Mouse (Mus musculus) forebrain, embryonic 14.5 days (tissue): Measurements from ENCODE around the gene Gm19345. TPM values are rescaled to one million over a fixed set of nuclear protein-coding genes. Genes with fewer than 3 reads are reported as not detected.

Experiments used
- ATAC-seq: fragments of 200-750 bp; cut with Nextera tagmentation; 2 replicates; pipeline ENCODE4 v1.8.0; 2017; ENCODE audit warnings: mild to moderate bottlenecking, moderate library complexity
- DNase-seq: peaks from one replicate; pipeline ENCODE4 v3.0.0-alpha.2; 2015; ENCODE audit warnings: low spot score
- H3K27ac ChIP-seq: fragments of 300-500 bp; sonication (generic); 2 replicates; pipeline ENCODE4 v1.5.1; 2014; ENCODE audit warnings: low read depth, mild to moderate bottlenecking, control low read depth, low read length, moderate library complexity
- H3K27me3 ChIP-seq: fragments of 300-500 bp; sonication (generic); replicated peaks from 2 replicates; pipeline ENCODE4 v1.6.1; 2014; ENCODE audit warnings: low read length, control low read depth, mixed read lengths; ENCODE audit not compliant: control insufficient read depth, insufficient read depth
- H3K36me3 ChIP-seq: fragments of 300-500 bp; sonication (generic); 2 replicates; pipeline ENCODE4 v1.6.1; 2014; ENCODE audit warnings: low read length, control low read depth; ENCODE audit not compliant: control insufficient read depth, insufficient read depth
- H3K4me1 ChIP-seq: fragments of 300-500 bp; sonication (generic); 2 replicates; pipeline ENCODE4 v1.6.1; 2014; ENCODE audit warnings: antibody characterized with exemption, low read length, control low read depth; ENCODE audit not compliant: control insufficient read depth, insufficient read depth
- H3K4me2 ChIP-seq: fragments of 300-500 bp; sonication (generic); 2 replicates; pipeline ENCODE4 v1.6.1; 2014; ENCODE audit warnings: mild to moderate bottlenecking, control low read depth, low read length
- H3K4me3 ChIP-seq: fragments of 300-500 bp; sonication (generic); 2 replicates; pipeline ENCODE4 v1.5.1; 2014; ENCODE audit warnings: low read depth, low read length, control low read depth
- H3K9ac ChIP-seq: fragments of 300-500 bp; sonication (generic); 2 replicates; pipeline ENCODE4 v1.6.1; 2014; ENCODE audit warnings: mild to moderate bottlenecking, low read length, control low read depth, moderate library complexity
- H3K9me3 ChIP-seq: fragments of 300-500 bp; sonication (generic); replicated peaks from 2 replicates; pipeline ENCODE4 v1.6.1; 2016; ENCODE audit warnings: low read length, control low read depth, mixed read lengths; ENCODE audit not compliant: control insufficient read depth
- WGBS: fragments of 180-500 bp; shearing (Covaris S2); extraction: QIAGEN DNeasy Blood & Tissue Kit; methylation state at CpG from one replicate; pipeline ENCODE4 v1.1.7; 2014; 5-methylcytosine and 5-hydroxymethylcytosine counted together
- polyA plus RNA-seq: library from polyadenylated mRNA; unstranded; fragments of >200 nt; fragmentation: Nextera tagmentation; extraction: Ambion mirVana; gene quantifications from 2 replicates; pipeline ENCODE4 v1.2.1, GENCODE M21; 2014

The Gm19345 gene
- polyA plus RNA-seq, 1 experiment from 2014 or later = 5.6 TPM

- Histone ChIP-seq H3K36me3 (no peaks in the 10 kb centered on the region), H3K9me3 (no peaks in the 10 kb centered on the region), H3K4me2 (no peak overlapping the region), H3K27ac (no peak overlapping the region), H3K27me3 (0 out of 2 replicates have a peak, but pooled peaks cover 3% of the 10 kb centered on the region), H3K9ac (no peak overlapping the region), H3K4me1 (no peaks in the 10 kb centered on the region), H3K4me3 (no peak overlapping the region)
- no peak for ATAC-seq
- no peak for DNase-seq
- 87% methylated on average over 4 of the region's 4 CpGs for WGBS
Measured at GRCm38 (mm10) chr7:19840371-19840770, 11.4 kb upstream of the Gm19345 start.

DNA sequence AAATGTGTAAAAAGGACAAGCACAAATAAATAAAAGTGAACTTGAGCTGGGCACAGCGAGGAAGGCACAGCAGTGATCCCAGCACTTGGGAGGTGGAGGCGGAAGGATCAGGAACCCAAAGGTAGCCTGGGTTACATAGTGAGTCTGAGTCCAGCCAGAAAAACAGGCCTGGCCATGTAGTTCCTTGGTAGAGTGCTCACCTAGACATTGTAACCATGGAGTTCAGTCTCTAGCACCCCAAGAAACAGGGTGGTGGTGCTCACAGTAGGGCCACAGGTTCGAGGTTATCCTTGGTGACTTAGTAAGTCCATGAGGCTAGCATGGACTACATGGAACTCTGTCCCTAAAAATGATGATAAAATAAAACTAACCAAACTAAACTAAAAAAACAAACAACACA lies 10.9 kb upstream of the Gm19345 start:
- 74% methylated on average over 3 of the region's 3 CpGs for WGBS
- Histone ChIP-seq H3K27me3 (0 out of 2 replicates have a peak, but pooled peaks cover 3% of the 10 kb centered on the region), H3K27ac (no peak overlapping the region), H3K36me3 (no peaks in the 10 kb centered on the region), H3K9me3 (no peaks in the 10 kb centered on the region), H3K4me3 (no peak overlapping the region), H3K4me1 (no peaks in the 10 kb centered on the region), H3K9ac (no peak overlapping the region), H3K4me2 (no peak overlapping the region)
- ATAC-seq = no peak
- DNase-seq = no peak

DNA sequence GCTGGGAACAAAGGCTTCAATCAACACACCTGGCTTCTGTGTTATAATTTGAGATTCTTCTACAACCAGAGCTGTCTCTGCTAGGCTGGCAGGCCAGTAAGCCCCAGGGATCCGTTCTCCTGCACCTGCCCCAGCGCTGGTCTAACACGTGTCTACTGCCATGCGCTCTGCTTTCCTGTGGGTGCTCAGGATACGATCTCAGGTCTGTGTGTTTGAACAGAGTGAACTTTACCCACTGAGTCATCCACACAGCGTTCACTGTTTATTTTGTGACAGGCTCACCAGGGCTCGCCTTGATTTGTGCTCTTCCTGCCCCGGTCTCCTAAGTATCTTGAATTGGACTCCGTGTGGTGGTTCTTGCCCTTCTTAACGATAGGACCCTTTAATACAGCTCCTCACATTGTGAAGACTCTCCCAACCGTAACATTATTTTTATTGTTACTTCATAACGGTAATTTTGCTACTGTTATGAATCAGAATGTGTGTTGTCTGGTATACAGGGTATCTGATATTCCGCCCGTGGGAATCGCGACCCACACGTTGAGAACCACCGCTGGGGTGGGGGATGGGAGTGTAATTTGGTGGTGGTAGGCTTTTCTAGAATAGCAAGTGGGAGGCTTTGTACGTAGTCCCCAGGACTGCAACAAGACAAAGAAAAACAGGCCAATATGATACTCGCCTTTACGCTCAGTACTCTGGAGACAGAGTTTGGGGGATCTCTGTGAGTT lies 10.0 kb upstream of the Gm19345 start:
- Histone ChIP-seq H3K9ac (no peak overlapping the region), H3K36me3 (no peaks in the 10 kb centered on the region), H3K4me3 (no peak overlapping the region), H3K4me1 (no peaks in the 10 kb centered on the region), H3K27ac (no peak overlapping the region), H3K4me2 (no peak overlapping the region), H3K9me3 (no peaks in the 10 kb centered on the region), H3K27me3 (0 out of 2 replicates have a peak, but pooled peaks cover 3% of the 10 kb centered on the region)
- WGBS = 80% methylated on average over 21 of the region's 21 CpGs
- ATAC-seq (no peak), DNase-seq (no peak)

GRCm38 (mm10) chr7:19842885-19843504 lies 8.8 kb upstream of the Gm19345 start:
- H3K9me3 ChIP-seq = no peaks in the 10 kb centered on the region
- no peak for DNase-seq
- ATAC-seq = no peak
- no peak overlapping the region for H3K4me3 ChIP-seq
- no peak overlapping the region for H3K27ac ChIP-seq
- H3K36me3 ChIP-seq = no peaks in the 10 kb centered on the region
- H3K9ac ChIP-seq = no peak overlapping the region
- no peak overlapping the region for H3K4me2 ChIP-seq
- H3K4me1 ChIP-seq = no peaks in the 10 kb centered on the region
- H3K27me3 ChIP-seq = 0 out of 2 replicates have a peak, but pooled peaks cover 3% of the 10 kb centered on the region
- WGBS = 27% methylated on average over 19 of the region's 19 CpGs

- no peak overlapping the region for H3K4me3 ChIP-seq
- 3% methylated on average over 11 of the region's 11 CpGs for WGBS
- H3K4me2 ChIP-seq = no peak overlapping the region
- no peaks in the 10 kb centered on the region for H3K9me3 ChIP-seq
- DNase-seq (peak; percentile 62), ATAC-seq (no peak)
- H3K27me3 ChIP-seq = 0 out of 2 replicates have a peak, but pooled peaks cover 3% of the 10 kb centered on the region
- H3K27ac ChIP-seq = no peak overlapping the region
- no peaks in the 10 kb centered on the region for H3K4me1 ChIP-seq
- no peaks in the 10 kb centered on the region for H3K36me3 ChIP-seq
- H3K9ac ChIP-seq = no peak overlapping the region
Measured at GRCm38 (mm10) chr7:19843561-19843960, 8.2 kb upstream of the Gm19345 start.

GRCm38 (mm10) chr7:19844521-19845171 lies 7.2 kb upstream of the Gm19345 start:
- WGBS = 68% methylated on average over 15 of the region's 15 CpGs
- H3K4me1 ChIP-seq = no peaks in the 10 kb centered on the region
- no peak overlapping the region for H3K27ac ChIP-seq
- H3K4me3 ChIP-seq = no peak overlapping the region
- H3K27me3 ChIP-seq = 0 out of 2 replicates have a peak, but pooled peaks cover 3% of the 10 kb centered on the region
- H3K9me3 ChIP-seq = no peaks in the 10 kb centered on the region
- no peaks in the 10 kb centered on the region for H3K36me3 ChIP-seq
- H3K9ac ChIP-seq = no peak overlapping the region
- no peak for DNase-seq
- H3K4me2 ChIP-seq = no peak overlapping the region
- no peak for ATAC-seq

- no peak for DNase-seq
- Histone ChIP-seq H3K27ac (no peak overlapping the region), H3K9ac (no peak overlapping the region), H3K9me3 (no peaks in the 10 kb centered on the region), H3K4me1 (no peaks in the 10 kb centered on the region), H3K4me3 (no peak overlapping the region), H3K4me2 (no peak overlapping the region), H3K27me3 (no peaks in the 10 kb centered on the region), H3K36me3 (no peaks in the 10 kb centered on the region)
- 89% methylated on average over 20 of the region's 20 CpGs for WGBS
- ATAC-seq = no peak
Measured at GRCm38 (mm10) chr7:19853526-19853925, 1.7 kb downstream of the Gm19345 start.

DNA sequence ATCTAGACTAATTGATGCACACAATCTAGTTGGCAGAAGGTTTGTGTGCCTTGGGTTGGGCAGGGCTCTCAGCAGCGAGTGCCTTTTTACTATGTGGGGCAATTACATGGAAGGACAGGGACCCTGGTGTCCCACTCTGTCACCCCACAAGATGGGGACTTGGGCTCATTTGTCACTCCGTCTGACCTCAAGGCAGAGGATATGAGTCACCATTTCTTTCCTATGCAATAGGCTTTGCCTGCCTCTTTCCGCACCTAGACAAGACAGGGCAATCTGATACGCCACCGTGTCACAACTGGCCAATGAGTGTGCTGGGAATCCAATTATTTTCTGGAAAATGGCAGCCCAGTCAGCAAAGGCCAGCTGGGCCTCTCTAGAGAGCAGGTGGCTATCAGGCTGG lies 3.9 kb downstream of the Gm19345 start:
- WGBS = 89% methylated on average over 5 of the region's 5 CpGs

GRCm38 (mm10) chr7:19856283-19856682 lies 4.5 kb downstream of the Gm19345 start:
- Histone ChIP-seq H3K4me3 (no peak overlapping the region), H3K9ac (no peak overlapping the region), H3K9me3 (no peaks in the 10 kb centered on the region), H3K27me3 (no peaks in the 10 kb centered on the region), H3K36me3 (no peaks in the 10 kb centered on the region), H3K27ac (no peak overlapping the region), H3K4me1 (no peaks in the 10 kb centered on the region), H3K4me2 (no peak overlapping the region)
- no peak for ATAC-seq
- 87% methylated on average over 6 of the region's 6 CpGs for WGBS
- DNase-seq = no peak

More for the DNA sequence above, 3.9 kb downstream of the Gm19345 start:
- Histone ChIP-seq H3K27me3 (no peaks in the 10 kb centered on the region), H3K9ac (no peak overlapping the region), H3K4me1 (no peaks in the 10 kb centered on the region), H3K36me3 (no peaks in the 10 kb centered on the region), H3K9me3 (no peaks in the 10 kb centered on the region), H3K4me2 (no peak overlapping the region), H3K27ac (no peak overlapping the region), H3K4me3 (no peak overlapping the region)
- ATAC-seq = no peak
- DNase-seq = no peak
